13 mouse cellular contexts compared by ENCODE assay signal in genomic region chr12:51001096-51001495, GRCm38 (mm10).
DNase-seq lines count a peak whose midpoint lies in the region; ATAC-seq and TF ChIP-seq lines count a peak whose summit lies in the region.
"Had no signal": no experiment of that assay in that cellular context is flagged by ENCODE, and none has a peak within 500 bp of the region (broad histone marks: within the 10 kb centered on the region; RNA-seq: fewer than 3 reads in every experiment).

No protein-coding gene starts in this region.

- peaks cover 39% of the 10 kb centered on the region for H3K27me3 ChIP-seq in hindbrain, embryonic 12.5 days
- peaks cover 35% of the 10 kb centered on the region for H3K27me3 ChIP-seq in hindbrain, embryonic 11.5 days (ENCODE audit: control insufficient read depth, insufficient read depth, low read length)
- H3K27me3 ChIP-seq in hindbrain, embryonic 15.5 days: peaks cover 13% of the 10 kb centered on the region; the same call in 1 of the 2 replicates
- H3K27me3 ChIP-seq in midbrain, embryonic 12.5 days: peaks cover 59% of the 10 kb centered on the region
- H3K27me3 ChIP-seq: liver, embryonic 13.5 days had no signal

- TF ChIP-seq CTCF in brain, embryonic 14.5 days (IDR thresholded peaks at IDR 0.05; ENCODE audit: borderline replicate concordance, extremely low read depth, insufficient read depth, insufficient read length): no peak

- no peaks in the 10 kb centered on the region for H3K9me3 ChIP-seq in hindbrain, embryonic 12.5 days (replicated peaks)
- no peaks in the 10 kb centered on the region for H3K9me3 ChIP-seq in hindbrain, embryonic 11.5 days (ENCODE audit: control insufficient read depth, low read length)
- H3K9me3 ChIP-seq in hindbrain, embryonic 15.5 days: no peaks in the 10 kb centered on the region
- no peaks in the 10 kb centered on the region for H3K9me3 ChIP-seq in midbrain, embryonic 12.5 days
- H3K9me3 ChIP-seq: liver, embryonic 13.5 days had no signal

- no peak overlapping the region for H3K4me2 ChIP-seq in hindbrain, embryonic 12.5 days (replicated peaks)
- no peak overlapping the region for H3K4me2 ChIP-seq in hindbrain, embryonic 11.5 days (replicated peaks; ENCODE audit: low read depth, low read length)
- peak overlapping the region; percentile 20 for H3K4me2 ChIP-seq in hindbrain, embryonic 15.5 days
- no peak overlapping the region for H3K4me2 ChIP-seq in midbrain, embryonic 12.5 days (replicated peaks)
- H3K4me2 ChIP-seq: liver, embryonic 13.5 days had no signal

- TF ChIP-seq POLR2A in brain, embryonic 14.5 days (IDR thresholded peaks at IDR 0.05; ENCODE audit: borderline replicate concordance, extremely low read depth, insufficient read depth, insufficient read length, poor library complexity, severe bottlenecking): no peak

- no peak overlapping the region for H3K4me3 ChIP-seq in hindbrain, embryonic 12.5 days
- no peak overlapping the region for H3K4me3 ChIP-seq in hindbrain, embryonic 11.5 days (ENCODE audit: low read depth, low read length)
- H3K4me3 ChIP-seq in hindbrain, embryonic 15.5 days: no peak overlapping the region
- no peak overlapping the region for H3K4me3 ChIP-seq in midbrain, embryonic 12.5 days
- H3K4me3 ChIP-seq: liver, embryonic 13.5 days had no signal

- peak overlapping the region; percentile 78; the same call in 1 of the 2 replicates for H3K27ac ChIP-seq in hindbrain, embryonic 12.5 days
- H3K27ac ChIP-seq in hindbrain, embryonic 11.5 days (ENCODE audit: low read depth, low read length): no peak overlapping the region
- H3K27ac ChIP-seq in hindbrain, embryonic 15.5 days (replicated peaks): peak overlapping the region; percentile 74; the same call in 1 of the 2 replicates
- peak overlapping the region; percentile 73 for H3K27ac ChIP-seq in midbrain, embryonic 12.5 days (replicated peaks)
- H3K27ac ChIP-seq: liver, embryonic 13.5 days had no signal

- ATAC-seq in hindbrain, embryonic 12.5 days (ENCODE audit: low FRiP score): no peak
- ATAC-seq in hindbrain, embryonic 11.5 days (ENCODE audit: low FRiP score): no peak
- ATAC-seq in hindbrain, embryonic 15.5 days (ENCODE audit: low FRiP score, low read depth): no peak
- no peak for ATAC-seq in midbrain, embryonic 12.5 days (ENCODE audit: low FRiP score, low read depth)

- no peaks in the 10 kb centered on the region for H3K36me3 ChIP-seq in hindbrain, embryonic 12.5 days
- H3K36me3 ChIP-seq in hindbrain, embryonic 11.5 days (ENCODE audit: control insufficient read depth, insufficient read depth, low read length): no peaks in the 10 kb centered on the region
- no peaks in the 10 kb centered on the region for H3K36me3 ChIP-seq in hindbrain, embryonic 15.5 days
- H3K36me3 ChIP-seq in midbrain, embryonic 12.5 days: no peaks in the 10 kb centered on the region
- H3K36me3 ChIP-seq: liver, embryonic 13.5 days had no signal

- H3K9ac ChIP-seq in hindbrain, embryonic 12.5 days: no peak overlapping the region
- H3K9ac ChIP-seq in hindbrain, embryonic 11.5 days (ENCODE audit: low read depth, low read length): no peak overlapping the region
- H3K9ac ChIP-seq in hindbrain, embryonic 15.5 days: no peak overlapping the region
- H3K9ac ChIP-seq in midbrain, embryonic 12.5 days (replicated peaks): no peak overlapping the region
- H3K9ac ChIP-seq: liver, embryonic 13.5 days had no signal

- 63% methylated on average over 4 of the region's 4 CpGs for WGBS in hindbrain, embryonic 12.5 days
- 60% methylated on average over 4 of the region's 4 CpGs for WGBS in hindbrain, embryonic 11.5 days
- 34% methylated on average over 4 of the region's 4 CpGs for WGBS in hindbrain, embryonic 15.5 days
- WGBS in midbrain, embryonic 12.5 days: 50% methylated on average over 4 of the region's 4 CpGs

- H3K4me1 ChIP-seq in hindbrain, embryonic 12.5 days: peaks cover 29% of the 10 kb centered on the region
- H3K4me1 ChIP-seq in hindbrain, embryonic 11.5 days (replicated peaks; ENCODE audit: control insufficient read depth, insufficient read depth, low read length): no peaks in the 10 kb centered on the region
- peaks cover 37% of the 10 kb centered on the region for H3K4me1 ChIP-seq in hindbrain, embryonic 15.5 days (replicated peaks)
- H3K4me1 ChIP-seq in midbrain, embryonic 12.5 days: peaks cover 44% of the 10 kb centered on the region
- H3K4me1 ChIP-seq: liver, embryonic 13.5 days had no signal

- DNase-seq in hindbrain, embryonic 11.5 days (ENCODE audit: low spot score): no peak
- peak; percentile 72 for DNase-seq in brain, embryonic 14.5 days (ENCODE audit: low read depth)
- no peak for DNase-seq in cerebellum, postnatal 36 days
- DNase-seq in layer of hippocampus, adult 11-12 months (ENCODE audit: low spot score): no peak
- DNase-seq in liver: no peak
- DNase-seq: adrenal gland, postnatal 36 days; cerebellum, adult 2 months; gastrocnemius, postnatal 25 days; kidney, adult 2 months; liver, embryonic 13.5 days had no signal
